Mouse (Mus musculus): ENCODE measurements at regions not wholly inside any gene's neighbourhood (a gene's known extent, or its start where the extent isn't known, plus 50 kb on each side); places are given as distances from the start of the nearest gene placed in this dataset.

- TF ChIP-seq POLR2A (IDR thresholded peaks at IDR 0.05; ENCODE audit: insufficient read length, low read depth) = no peak
- TF ChIP-seq REST (IDR thresholded peaks at IDR 0.05; ENCODE audit: insufficient read depth, insufficient read length) = no peak
- TF ChIP-seq MYOD1 (IDR thresholded peaks at IDR 0.05; ENCODE audit: control insufficient read depth in 1 of 3, insufficient read length in 2 of 3, low read depth in 2 of 3) = no peak
- TF ChIP-seq E2F4 (IDR thresholded peaks at IDR 0.05; ENCODE audit: insufficient read depth) = no peak
- no peak for TF ChIP-seq MAX (IDR thresholded peaks at IDR 0.05; ENCODE audit: low read depth)
- TF ChIP-seq MYOG (IDR thresholded peaks at IDR 0.05; ENCODE audit: control insufficient read depth in 1 of 3, insufficient read depth in 1 of 3, insufficient read length in 2 of 3, low read depth in 2 of 3) = no peak
- TF ChIP-seq CEBPB (IDR thresholded peaks at IDR 0.05; ENCODE audit: insufficient read depth, poor library complexity, severe bottlenecking) = no peak
- TF ChIP-seq USF1 (IDR thresholded peaks at IDR 0.05; ENCODE audit: low read depth) = no peak
- no peak for TF ChIP-seq TCF12 (IDR thresholded peaks at IDR 0.05; ENCODE audit: insufficient read depth, poor library complexity, severe bottlenecking)
Measured at GRCm38 (mm10) chr7:113076243-113076642, 122.5 kb downstream of the Rassf10 start.
